Mouse (Mus musculus): ENCODE data around the gene Atcay.

DNA sequence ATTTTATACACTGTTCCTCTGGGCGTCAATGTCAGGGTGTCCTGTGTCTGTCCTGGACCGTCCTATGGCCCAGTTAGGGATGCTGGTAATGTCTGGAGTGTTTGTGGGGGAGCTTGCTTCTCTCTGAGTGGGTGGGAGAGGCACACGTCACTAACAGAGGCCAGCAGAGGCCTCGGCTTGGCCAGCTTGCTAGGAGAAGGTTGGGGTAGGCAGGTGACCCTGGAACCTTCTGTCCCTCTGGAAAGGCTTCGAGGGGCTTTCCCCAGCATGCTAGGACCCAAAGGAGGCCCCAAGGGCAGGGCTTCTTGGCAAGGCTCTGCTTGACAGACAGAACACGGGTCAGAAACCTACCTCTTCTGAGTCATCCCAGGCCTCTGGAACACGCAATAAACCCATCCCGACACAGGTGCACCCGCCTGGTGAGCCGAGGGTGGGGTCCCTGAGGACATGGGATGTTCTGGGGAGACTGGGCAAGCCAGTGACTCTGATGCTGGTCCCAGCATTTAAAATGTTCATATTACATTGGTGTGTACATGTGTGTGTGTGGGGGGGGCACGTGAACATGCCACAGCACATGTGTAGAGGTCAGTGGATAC is 34.1 kb downstream of the Atcay start:
- no peak for TF ChIP-seq GATA1 (IDR thresholded peaks at IDR 0.05; ENCODE audit: low read length)
- no peak for TF ChIP-seq TAL1 (IDR thresholded peaks at IDR 0.05; ENCODE audit: low read length)

Data from erythroblast, embryonic 14.5 days (primary cell).